In genomic region chr16:13670896-13671295, GRCm38 (mm10) we compare ENCODE assay signal across 9 mouse cellular contexts. TPM values are rescaled to one million over a fixed set of nuclear protein-coding genes. Genes with fewer than 3 reads are reported as not detected.
DNase-seq lines count a peak whose midpoint lies in the region; ATAC-seq lines count a peak whose summit lies in the region.
"Not testable (repeated sequence)": the region's sequence is repeated elsewhere in the genome, so short reads cannot be mapped to it uniquely, and the experiment has no call there.
"Had no signal": no experiment of that assay in that cellular context is flagged by ENCODE, and none has a peak within 500 bp of the region (broad histone marks: within the 10 kb centered on the region; RNA-seq: fewer than 3 reads in every experiment).

No protein-coding gene starts in this region.

- peak overlapping the region; percentile 59; the same call in 1 of the 2 replicates for H3K4me2 ChIP-seq in forebrain, embryonic 14.5 days (ENCODE audit: low read length)
- peak overlapping the region; percentile 65 for H3K4me2 ChIP-seq in heart, embryonic 15.5 days
- H3K4me2 ChIP-seq in intestine, embryonic 15.5 days (replicated peaks), result peak overlapping the region; percentile 60
- peak overlapping the region; percentile 80 for H3K4me2 ChIP-seq in limb, embryonic 13.5 days (replicated peaks)
- H3K4me2 ChIP-seq in lung, embryonic 16.5 days (ENCODE audit: low read depth, low read length), result peak overlapping the region; percentile 75

- ATAC-seq in forebrain, embryonic 14.5 days; heart, embryonic 15.5 days (replicated peaks; ENCODE audit: insufficient number of reproducible peaks, insufficient read depth, low FRiP score, low read depth); intestine, embryonic 15.5 days; limb, embryonic 13.5 days (ENCODE audit: low FRiP score, low read depth); lung, embryonic 16.5 days (ENCODE audit: low read depth): not testable (repeated sequence)

- H3K4me3 ChIP-seq in forebrain, embryonic 14.5 days (ENCODE audit: low read depth, low read length); intestine, embryonic 15.5 days (replicated peaks): not testable (repeated sequence)
- H3K4me3 ChIP-seq in heart, embryonic 15.5 days, result peak overlapping the region; percentile 95; the same call in 1 of the 2 replicates
- H3K4me3 ChIP-seq in limb, embryonic 13.5 days, result peak overlapping the region; percentile 96; the same call in 1 of the 2 replicates
- peak overlapping the region; percentile 99; the same call in 1 of the 2 replicates for H3K4me3 ChIP-seq in lung, embryonic 16.5 days (ENCODE audit: low read length)

- 80% methylated on average over 5 of the region's 5 CpGs for WGBS in forebrain, embryonic 14.5 days
- WGBS in heart, embryonic 15.5 days, result 64% methylated on average over 5 of the region's 5 CpGs
- 76% methylated on average over 5 of the region's 5 CpGs for WGBS in intestine, embryonic 15.5 days
- 76% methylated on average over 5 of the region's 5 CpGs for WGBS in limb, embryonic 13.5 days
- 58% methylated on average over 5 of the region's 5 CpGs for WGBS in lung, embryonic 16.5 days

- H3K9me3 ChIP-seq in forebrain, embryonic 14.5 days (replicated peaks; ENCODE audit: control insufficient read depth, low read length); heart, embryonic 15.5 days (replicated peaks); intestine, embryonic 15.5 days; limb, embryonic 13.5 days; lung, embryonic 16.5 days (ENCODE audit: control insufficient read depth, low read length): not testable (repeated sequence)

- H3K27me3 ChIP-seq in forebrain, embryonic 14.5 days (replicated peaks; ENCODE audit: control insufficient read depth, insufficient read depth, low read length); heart, embryonic 15.5 days; intestine, embryonic 15.5 days (replicated peaks); limb, embryonic 13.5 days; lung, embryonic 16.5 days (ENCODE audit: control insufficient read depth, insufficient read depth, low read depth, low read length): not testable (repeated sequence)

- peak; percentile 33 for DNase-seq in cerebellum, adult 9-10 months
- DNase-seq in forebrain, embryonic 14.5 days (ENCODE audit: low spot score), result not testable (repeated sequence)
- DNase-seq in naive thymus-derived CD4-positive, alpha-beta T cell, adult 2 months (ENCODE audit: low read depth), result peak; percentile 25

- not testable (repeated sequence) for H3K36me3 ChIP-seq in forebrain, embryonic 14.5 days (ENCODE audit: control insufficient read depth, insufficient read depth, low read length); heart, embryonic 15.5 days; intestine, embryonic 15.5 days; limb, embryonic 13.5 days; lung, embryonic 16.5 days (ENCODE audit: control insufficient read depth, insufficient read depth, low read length)

- H3K9ac ChIP-seq in forebrain, embryonic 14.5 days (ENCODE audit: low read length); heart, embryonic 15.5 days; intestine, embryonic 15.5 days; limb, embryonic 13.5 days; lung, embryonic 16.5 days (ENCODE audit: low read length): not testable (repeated sequence)

- H3K27ac ChIP-seq in forebrain, embryonic 14.5 days (ENCODE audit: low read depth, low read length); heart, embryonic 15.5 days; intestine, embryonic 15.5 days; limb, embryonic 13.5 days; lung, embryonic 16.5 days (ENCODE audit: low read length): not testable (repeated sequence)

- H3K4me1 ChIP-seq in forebrain, embryonic 14.5 days (ENCODE audit: control insufficient read depth, insufficient read depth, low read length); intestine, embryonic 15.5 days (replicated peaks); lung, embryonic 16.5 days (replicated peaks; ENCODE audit: control insufficient read depth, insufficient read depth, low read length): not testable (repeated sequence)
- peaks cover 24% of the 10 kb centered on the region for H3K4me1 ChIP-seq in heart, embryonic 15.5 days (replicated peaks)
- peaks cover 17% of the 10 kb centered on the region for H3K4me1 ChIP-seq in limb, embryonic 13.5 days

RNA-seq across cellular contexts. Expression of gene Bfar, which starts 0.8 kb away (rescaled TPM):
- 43.2 and 47.5 TPM in 2 replicates for polyA plus RNA-seq in forebrain, embryonic 14.5 days (2014; fragmentation: Nextera tagmentation; extraction: Ambion mirVana)
- 33.8 and 38.8 TPM in 2 replicates for polyA plus RNA-seq in heart, embryonic 15.5 days (2015; fragmentation: Nextera tagmentation; extraction: Ambion mirVana)
- 38.1 and 38.7 TPM in 2 replicates for polyA plus RNA-seq in intestine, embryonic 15.5 days (2015; fragmentation: Nextera tagmentation; extraction: Ambion mirVana)
- 52.1 and 56.6 TPM in 2 replicates for polyA plus RNA-seq in limb, embryonic 13.5 days (2015; fragmentation: Nextera tagmentation; extraction: Ambion mirVana)
- polyA plus RNA-seq in lung, embryonic 16.5 days (2015; fragmentation: Nextera tagmentation; extraction: Ambion mirVana), result 46.7 and 48.3 TPM in 2 replicates

RNA-seq across cellular contexts. Expression of gene 3110001I22Rik, which starts 0.8 kb away (rescaled TPM):
- polyA plus RNA-seq in forebrain, embryonic 14.5 days (2014; fragmentation: Nextera tagmentation; extraction: Ambion mirVana), result 8.5 and 8.8 TPM in 2 replicates
- 2.8 and 3.6 TPM in 2 replicates for polyA plus RNA-seq in heart, embryonic 15.5 days (2015; fragmentation: Nextera tagmentation; extraction: Ambion mirVana)
- polyA plus RNA-seq in intestine, embryonic 15.5 days (2015; fragmentation: Nextera tagmentation; extraction: Ambion mirVana), result 3.7 and 4.7 TPM in 2 replicates
- 5.5 and 7.6 TPM in 2 replicates for polyA plus RNA-seq in limb, embryonic 13.5 days (2015; fragmentation: Nextera tagmentation; extraction: Ambion mirVana)
- 4.3 and 5.4 TPM in 2 replicates for polyA plus RNA-seq in lung, embryonic 16.5 days (2015; fragmentation: Nextera tagmentation; extraction: Ambion mirVana)

RNA-seq across cellular contexts. Expression of gene Parn, which starts 2.9 kb away (rescaled TPM):
- 33.0 and 34.4 TPM in 2 replicates for polyA plus RNA-seq in forebrain, embryonic 14.5 days (2014; fragmentation: Nextera tagmentation; extraction: Ambion mirVana)
- 25.6 and 30.6 TPM in 2 replicates for polyA plus RNA-seq in heart, embryonic 15.5 days (2015; fragmentation: Nextera tagmentation; extraction: Ambion mirVana)
- 38.6 and 38.7 TPM in 2 replicates for polyA plus RNA-seq in intestine, embryonic 15.5 days (2015; fragmentation: Nextera tagmentation; extraction: Ambion mirVana)
- polyA plus RNA-seq in limb, embryonic 13.5 days (2015; fragmentation: Nextera tagmentation; extraction: Ambion mirVana), result 39.6 and 40.8 TPM in 2 replicates
- 43.0 and 44.1 TPM in 2 replicates for polyA plus RNA-seq in lung, embryonic 16.5 days (2015; fragmentation: Nextera tagmentation; extraction: Ambion mirVana)

RNA-seq across cellular contexts. Expression of gene Pla2g10, which starts 59.9 kb away (rescaled TPM):
- polyA plus RNA-seq in forebrain, embryonic 14.5 days (2014; fragmentation: Nextera tagmentation; extraction: Ambion mirVana), result 0.16 TPM in 1 of 2 replicates, not detected in the other
- polyA plus RNA-seq in heart, embryonic 15.5 days (2015; fragmentation: Nextera tagmentation; extraction: Ambion mirVana), result 0.18 and 0.68 TPM in 2 replicates
- polyA plus RNA-seq in intestine, embryonic 15.5 days (2015; fragmentation: Nextera tagmentation; extraction: Ambion mirVana), result 4.8 and 7.9 TPM in 2 replicates
- polyA plus RNA-seq in limb, embryonic 13.5 days (2015; fragmentation: Nextera tagmentation; extraction: Ambion mirVana), result 0.31 TPM in 1 of 2 replicates, not detected in the other
- polyA plus RNA-seq in lung, embryonic 16.5 days (2015; fragmentation: Nextera tagmentation; extraction: Ambion mirVana), result 4.0 TPM in 2 replicates
- polyA plus RNA-seq: cortical plate, adult 2 months; forebrain, embryonic 11.5 days had no signal
